Comparison of ENCODE assay signal across 9 mouse cellular contexts in genomic region chr19:23143074-23143445, GRCm38 (mm10). TPM values are rescaled to one million over a fixed set of nuclear protein-coding genes. Genes with fewer than 3 reads are reported as not detected.
A peak's percentile ranks its signal among the peaks of the same experiment; 100 is the strongest.
DNase-seq lines count a peak whose midpoint lies in the region; ATAC-seq lines count a peak whose summit lies in the region.
"Had no signal": no experiment of that assay in that cellular context is flagged by ENCODE, and none has a peak within 500 bp of the region (broad histone marks: within the 10 kb centered on the region; RNA-seq: fewer than 3 reads in every experiment).

No protein-coding gene starts in this region.

- peaks cover 26% of the 10 kb centered on the region for H3K27me3 ChIP-seq in heart, embryonic 10.5 days (ENCODE audit: insufficient read depth, poor library complexity, severe bottlenecking)
- H3K27me3 ChIP-seq in neural tube, embryonic 11.5 days (ENCODE audit: control insufficient read depth, insufficient read depth, low read length), result peaks cover 20% of the 10 kb centered on the region
- peaks cover 3% of the 10 kb centered on the region; the same call in 1 of the 2 replicates for H3K27me3 ChIP-seq in liver, embryonic 11.5 days (replicated peaks; ENCODE audit: control insufficient read depth, insufficient read depth, low read length)

- H3K9me3 ChIP-seq in heart, embryonic 10.5 days, result no peaks in the 10 kb centered on the region
- H3K9me3 ChIP-seq in neural tube, embryonic 11.5 days (ENCODE audit: control insufficient read depth, low read length), result no peaks in the 10 kb centered on the region
- H3K9me3 ChIP-seq in liver, embryonic 11.5 days (ENCODE audit: control insufficient read depth, low read length), result no peaks in the 10 kb centered on the region

- peak overlapping the region; percentile 96; the same call in 1 of the 2 replicates for H3K4me2 ChIP-seq in neural tube, embryonic 11.5 days (ENCODE audit: low read depth)
- H3K4me2 ChIP-seq in liver, embryonic 11.5 days, result peak overlapping the region; percentile 100

- no peak overlapping the region for H3K9ac ChIP-seq in neural tube, embryonic 11.5 days (ENCODE audit: low read length)
- peak overlapping the region; percentile 80; the same call in 1 of the 2 replicates for H3K9ac ChIP-seq in liver, embryonic 11.5 days (ENCODE audit: low read depth, low read length)

- intact Hi-C loops in gastrocnemius, postnatal 14 days (cut with DNase I; ENCODE audit: low total_unique reads), result no loop called here

- H3K36me3 ChIP-seq in heart, embryonic 10.5 days, result no peaks in the 10 kb centered on the region
- H3K36me3 ChIP-seq in neural tube, embryonic 11.5 days (ENCODE audit: control insufficient read depth, insufficient read depth, low read length), result no peaks in the 10 kb centered on the region
- H3K36me3 ChIP-seq in liver, embryonic 11.5 days (ENCODE audit: control insufficient read depth, insufficient read depth, low read length), result no peaks in the 10 kb centered on the region

- H3K4me3 ChIP-seq in heart, embryonic 10.5 days, result peak overlapping the region; percentile 76; the same call in 1 of the 2 replicates
- no peak overlapping the region for H3K4me3 ChIP-seq in neural tube, embryonic 11.5 days (ENCODE audit: low read depth, low read length)
- peak overlapping the region; percentile 76 for H3K4me3 ChIP-seq in liver, embryonic 11.5 days (ENCODE audit: low read depth, low read length)

- peaks cover 31% of the 10 kb centered on the region for H3K4me1 ChIP-seq in heart, embryonic 10.5 days
- peaks cover 4% of the 10 kb centered on the region for H3K4me1 ChIP-seq in neural tube, embryonic 11.5 days (ENCODE audit: control insufficient read depth, insufficient read depth, low read length)
- H3K4me1 ChIP-seq in liver, embryonic 11.5 days (replicated peaks; ENCODE audit: control insufficient read depth, insufficient read depth, low read length), result peaks cover 16% of the 10 kb centered on the region

- no peak overlapping the region for H3K27ac ChIP-seq in heart, embryonic 10.5 days
- H3K27ac ChIP-seq in neural tube, embryonic 11.5 days (ENCODE audit: low read depth, low read length), result no peak overlapping the region
- H3K27ac ChIP-seq in liver, embryonic 11.5 days (ENCODE audit: low read depth, low read length), result no peak overlapping the region

- 52% methylated on average over 7 of the region's 7 CpGs for WGBS in heart, embryonic 10.5 days
- 58% methylated on average over 7 of the region's 7 CpGs for WGBS in neural tube, embryonic 11.5 days
- WGBS in liver, embryonic 11.5 days, result 65% methylated on average over 7 of the region's 7 CpGs

- ATAC-seq in neural tube, embryonic 11.5 days (ENCODE audit: insufficient read depth, low FRiP score, low TSS enrichment), result no peak
- ATAC-seq in liver, embryonic 11.5 days (replicated peaks; ENCODE audit: low FRiP score), result no peak
- ATAC-seq in inflammation-experienced regulatory T-cells, adult 6 months, result no peak
- ATAC-seq in monocyte, adult 5-6 weeks (replicated peaks; ENCODE audit: insufficient number of reproducible peaks, low FRiP score, low TSS enrichment, poor library complexity, severe bottlenecking), result no peak

- no peak for DNase-seq in heart, embryonic 10.5 days (ENCODE audit: low spot score)
- no peak for DNase-seq in heart, adult 11 months
- DNase-seq in neural tube, embryonic 11.5 days (ENCODE audit: low spot score), result no peak
- DNase-seq in neural tube, embryonic 10.5 days (ENCODE audit: extremely low spot score, low spot score), result no peak
- no peak for DNase-seq in liver, embryonic 11.5 days (ENCODE audit: low spot score)
- no peak for DNase-seq in gastrocnemius, postnatal 14 days

RNA-seq across cellular contexts. Expression of gene Klf9, which starts 2.0 kb away (rescaled TPM):
- 1.4 and 1.6 TPM in 2 replicates for polyA plus RNA-seq in heart, embryonic 10.5 days (2016; fragmentation: Nextera tagmentation; extraction: Ambion mirVana)
- 0.73 and 1.4 TPM in 2 replicates for polyA plus RNA-seq in neural tube, embryonic 11.5 days (2014; fragmentation: Nextera tagmentation; extraction: Ambion mirVana)
- 2.3 and 2.8 TPM in 2 replicates for polyA plus RNA-seq in liver, embryonic 11.5 days (2014; fragmentation: Nextera tagmentation; extraction: Ambion mirVana)
- polyA plus RNA-seq in inflammation-experienced regulatory T-cells, adult 6 months (2017; shearing (Covaris generic)), result 1 to 10 TPM; 1.1 to 4.4 (median 4.2) TPM
- total RNA-seq in monocyte, adult 5-6 weeks (2017), result 24.5 to 29.0 TPM (median 24.6 TPM) in 3 replicates
- total RNA-seq in gastrocnemius, postnatal 14 days (2021), result 100 to 1,000 TPM in 1 of 2 experiments, 10 to 100 TPM in 1; 80.5 to 128 TPM
- total RNA-seq: MEL had no signal
